Mouse (Mus musculus) neural tube, embryonic 15.5 days (tissue): ENCODE measurements around the gene Pgf. TPM values are rescaled to one million over a fixed set of nuclear protein-coding genes. Genes with fewer than 3 reads are reported as not detected.
"Not testable (repeated sequence)": the region's sequence is repeated elsewhere in the genome, so short reads cannot be mapped to it uniquely, and the experiment has no call there.

ENCODE experiments used
- ATAC-seq: fragments of 200-750 bp; cut with Nextera tagmentation; 2 replicates; pipeline ENCODE4 v1.8.0; 2017; ENCODE audit warnings: mild to moderate bottlenecking, moderate TSS enrichment, moderate library complexity; ENCODE audit not compliant: low FRiP score
- H3K27ac ChIP-seq: fragments of 300-500 bp; sonication (generic); replicated peaks from 2 replicates; pipeline ENCODE4 v1.5.1; 2015; ENCODE audit warnings: mild to moderate bottlenecking, inconsistent platforms
- H3K27me3 ChIP-seq: fragments of 300-500 bp; sonication (generic); replicated peaks from 2 replicates; pipeline ENCODE4 v1.6.1; 2015; ENCODE audit warnings: inconsistent platforms
- H3K36me3 ChIP-seq: fragments of 300-500 bp; sonication (generic); 2 replicates; pipeline ENCODE4 v1.6.1; 2015; ENCODE audit warnings: inconsistent platforms
- H3K4me1 ChIP-seq: fragments of 300-500 bp; sonication (generic); 2 replicates; pipeline ENCODE4 v1.6.1; 2015; ENCODE audit warnings: inconsistent platforms
- H3K4me2 ChIP-seq: fragments of 300-500 bp; sonication (generic); 2 replicates; pipeline ENCODE4 v1.6.1; 2015; ENCODE audit warnings: inconsistent platforms, mild to moderate bottlenecking, moderate library complexity
- H3K4me3 ChIP-seq: fragments of 300-500 bp; sonication (generic); replicated peaks from 2 replicates; pipeline ENCODE4 v1.5.1; 2015; ENCODE audit warnings: mild to moderate bottlenecking, inconsistent platforms
- H3K9ac ChIP-seq: fragments of 300-500 bp; sonication (generic); replicated peaks from 2 replicates; pipeline ENCODE4 v1.6.1; 2015; ENCODE audit warnings: mild to moderate bottlenecking, inconsistent platforms
- H3K9me3 ChIP-seq: fragments of 300-500 bp; sonication (generic); replicated peaks from 2 replicates; pipeline ENCODE4 v1.6.1; 2016; ENCODE audit warnings: inconsistent platforms
- WGBS: fragments of 180-500 bp; shearing (Covaris S2); methylation state at CpG from one replicate; pipeline ENCODE4 v1.1.7; 2015; ENCODE audit warnings: mixed read lengths; 5-methylcytosine and 5-hydroxymethylcytosine counted together
- polyA plus RNA-seq: library from polyadenylated mRNA; unstranded; fragments of >200 nt; fragmentation: Nextera tagmentation; extraction: Ambion mirVana; gene quantifications from 2 replicates; pipeline ENCODE4 v1.2.1, GENCODE M21; 2015

The Pgf gene
- polyA plus RNA-seq, 1 experiment from 2014 or later, result 11.1 TPM

GRCm38 (mm10) chr12:85151002-85151774 lies 26.4 kb downstream of the Pgf start, which contains the start of gene Rps6kl1:
TSS of gene Rps6kl1 (minus strand) at chr12:85151264.
- Histone ChIP-seq H3K27ac (peak within 1 kb of the TSS; percentile 74), H3K4me3 (peak within 1 kb of the TSS; percentile 58), H3K4me2 (peak within 1 kb of the TSS; percentile 66), H3K4me1 (peaks cover 29% of the 10 kb centered on the region), H3K9me3 (no peaks in the 10 kb centered on the region), H3K9ac (peak within 1 kb of the TSS; percentile 75), H3K27me3 (no peaks in the 10 kb centered on the region), H3K36me3 (peaks cover 10% of the 10 kb centered on the region)
- ATAC-seq, result peak; percentile 97
- 15% methylated on average over 28 of the region's 28 CpGs for WGBS

DNA sequence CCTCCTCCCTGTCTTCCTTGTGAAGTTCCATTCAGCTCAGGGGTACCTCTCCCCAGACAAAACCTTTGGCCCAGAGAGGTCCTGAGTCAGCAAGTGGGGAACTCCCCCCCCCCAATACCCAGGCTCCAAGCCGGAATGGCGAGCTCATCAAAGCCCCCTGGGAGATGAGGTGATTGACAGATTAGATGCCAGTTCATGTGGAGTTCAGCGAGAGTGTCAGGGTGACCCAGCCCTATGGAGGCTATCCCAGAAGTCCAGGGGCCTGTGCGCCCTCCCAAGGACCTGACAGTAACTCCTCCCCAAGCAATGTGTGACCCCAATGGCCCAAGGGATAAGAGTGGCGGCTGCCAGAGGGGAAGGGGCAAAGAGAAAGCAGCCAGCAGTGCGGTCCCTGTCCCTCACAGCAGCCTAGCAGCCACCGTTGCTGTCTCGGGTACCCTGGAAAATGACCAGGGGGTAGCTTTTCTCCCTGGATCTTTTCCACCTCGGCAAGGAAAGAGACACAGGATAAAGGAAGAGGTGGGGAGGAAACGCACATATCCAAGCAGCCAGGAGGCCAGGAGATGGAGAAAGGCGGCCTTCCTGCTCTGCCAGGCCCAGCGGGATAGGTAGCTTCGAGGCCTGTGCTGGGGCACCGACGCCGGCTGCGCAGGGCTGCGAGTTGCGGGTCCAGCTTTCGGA lies 27.1 kb downstream of the Pgf start:
- Histone ChIP-seq H3K4me3 (peak overlapping the region; percentile 58), H3K4me2 (peak overlapping the region; percentile 66), H3K27me3 (no peaks in the 10 kb centered on the region), H3K9me3 (no peaks in the 10 kb centered on the region), H3K36me3 (peaks cover 10% of the 10 kb centered on the region), H3K4me1 (peaks cover 32% of the 10 kb centered on the region), H3K27ac (peak overlapping the region; percentile 74), H3K9ac (peak overlapping the region; percentile 75)
- ATAC-seq, result peak; percentile 25
- WGBS, result 10% methylated on average over 20 of the region's 20 CpGs

DNA sequence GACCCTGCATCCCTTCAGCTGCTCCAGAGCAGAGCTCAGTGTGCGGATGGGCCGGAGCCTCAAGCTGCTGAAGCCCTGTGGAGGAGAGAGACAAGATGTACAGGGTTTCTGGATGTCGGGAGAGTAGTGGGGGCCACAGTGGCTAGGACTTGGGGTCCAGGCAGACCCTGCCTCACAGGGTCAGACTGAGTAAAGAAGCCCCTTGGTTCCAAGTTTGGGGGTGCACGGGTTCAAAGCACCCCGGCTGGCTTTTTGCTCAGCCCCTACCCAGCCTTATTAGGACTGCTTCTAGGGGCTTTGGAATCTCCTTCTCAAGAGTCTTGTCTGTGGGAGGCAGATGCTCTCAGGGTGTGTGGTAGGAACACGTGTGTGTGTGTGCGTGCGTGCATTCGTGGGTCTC lies 30.7 kb downstream of the Pgf start:
- Histone ChIP-seq H3K4me2 (no peak overlapping the region), H3K36me3 (peaks cover 21% of the 10 kb centered on the region), H3K27ac (no peak overlapping the region), H3K27me3 (no peaks in the 10 kb centered on the region), H3K4me1 (peaks cover 32% of the 10 kb centered on the region), H3K4me3 (no peak overlapping the region), H3K9ac (no peak overlapping the region), H3K9me3 (no peaks in the 10 kb centered on the region)
- WGBS, result 77% methylated on average over 9 of the region's 9 CpGs
- ATAC-seq, result no peak

- no peak overlapping the region for H3K4me3 ChIP-seq
- WGBS, result 38% methylated on average over 10 of the region's 11 CpGs
- no peaks in the 10 kb centered on the region for H3K27me3 ChIP-seq
- no peaks in the 10 kb centered on the region for H3K9me3 ChIP-seq
- H3K27ac ChIP-seq, result no peak overlapping the region
- H3K4me2 ChIP-seq, result no peak overlapping the region
- peaks cover 28% of the 10 kb centered on the region for H3K4me1 ChIP-seq
- no peak overlapping the region for H3K9ac ChIP-seq
- no peak for ATAC-seq
- H3K36me3 ChIP-seq, result peaks cover 23% of the 10 kb centered on the region
These were observed 31.2 kb downstream of the Pgf start for GRCm38 (mm10) chr12:85146355-85146754.

DNA sequence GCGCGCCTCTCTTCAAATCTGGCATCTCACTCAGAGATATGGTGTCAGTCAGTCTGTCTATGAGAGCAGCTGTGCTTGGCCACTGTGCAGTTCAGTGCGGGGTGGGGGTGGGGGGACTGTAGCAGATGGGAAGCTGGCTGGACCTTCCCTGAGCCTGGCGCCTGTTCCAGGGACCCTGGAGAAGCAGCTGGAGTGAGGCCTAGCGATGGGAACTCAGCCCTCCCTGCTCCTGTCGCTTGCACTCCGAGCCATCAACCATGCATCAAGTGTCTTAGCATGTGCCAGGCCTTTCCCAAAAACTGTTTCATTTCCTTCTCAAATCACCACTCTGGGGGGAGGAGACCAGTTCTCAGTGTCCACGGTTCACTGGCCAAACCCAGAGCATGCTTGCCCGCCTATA lies 32.0 kb downstream of the Pgf start:
- Histone ChIP-seq H3K4me1 (peaks cover 22% of the 10 kb centered on the region), H3K4me2 (no peak overlapping the region), H3K27me3 (no peaks in the 10 kb centered on the region), H3K9ac (no peak overlapping the region), H3K27ac (no peak overlapping the region), H3K9me3 (no peaks in the 10 kb centered on the region), H3K4me3 (no peak overlapping the region), H3K36me3 (peaks cover 23% of the 10 kb centered on the region)
- 66% methylated on average over 9 of the region's 9 CpGs for WGBS
- ATAC-seq, result 0 out of 2 replicates have a peak, but pooled peaks have one; percentile 18

DNA sequence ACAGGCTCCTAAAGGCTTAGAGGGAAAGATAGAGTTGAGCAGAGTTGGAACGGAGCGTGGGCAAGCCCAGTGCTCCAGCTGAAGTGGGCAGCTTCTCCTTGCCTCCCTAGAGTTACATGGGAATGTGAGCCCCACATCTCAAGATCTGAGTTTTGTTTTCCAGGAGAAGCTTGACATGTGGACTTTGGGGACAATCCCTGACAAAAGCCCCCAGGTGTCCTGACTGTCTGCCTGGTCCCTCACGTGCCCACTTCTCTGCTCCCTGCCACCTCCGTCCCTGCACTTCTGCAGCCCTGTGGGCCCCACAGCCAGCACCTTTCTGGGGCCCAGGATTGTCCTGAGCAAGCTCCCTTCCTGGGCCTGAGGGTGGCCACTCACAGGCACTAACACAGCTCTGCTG lies 32.8 kb downstream of the Pgf start:
- Histone ChIP-seq H3K9ac (no peak overlapping the region), H3K4me1 (peaks cover 14% of the 10 kb centered on the region), H3K4me2 (no peak overlapping the region), H3K9me3 (no peaks in the 10 kb centered on the region), H3K4me3 (no peak overlapping the region), H3K36me3 (peaks cover 26% of the 10 kb centered on the region), H3K27ac (no peak overlapping the region), H3K27me3 (no peaks in the 10 kb centered on the region)
- no peak for ATAC-seq
- WGBS, result 90% methylated on average over 4 of the region's 4 CpGs

DNA sequence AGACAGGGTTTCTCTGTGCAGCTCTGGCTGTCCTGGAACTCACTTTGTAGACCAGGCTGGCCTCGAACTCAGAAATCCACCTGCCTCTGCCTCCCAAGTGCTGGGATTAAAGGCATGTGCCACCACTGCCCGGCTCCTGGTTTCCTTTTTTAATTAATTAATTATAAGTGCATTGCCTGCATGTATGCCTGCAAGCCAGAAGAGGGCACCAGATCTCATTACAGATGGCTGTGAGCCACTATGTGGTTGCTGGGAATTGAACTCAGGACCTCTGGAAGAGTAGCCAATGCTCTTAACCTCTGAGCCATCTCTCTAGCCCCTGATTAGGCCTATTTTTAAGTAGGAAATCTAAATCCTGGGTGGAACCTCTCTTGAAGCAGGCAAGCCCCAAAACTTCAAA lies 33.3 kb downstream of the Pgf start:
- not testable (repeated sequence) for H3K4me2 ChIP-seq, H3K4me3 ChIP-seq, H3K27ac ChIP-seq, ATAC-seq, H3K9ac ChIP-seq, H3K27me3 ChIP-seq, H3K4me1 ChIP-seq, H3K9me3 ChIP-seq
- H3K36me3 ChIP-seq, result peaks cover 29% of the 10 kb centered on the region
- 64% methylated on average over 2 of the region's 2 CpGs for WGBS

GRCm38 (mm10) chr12:85142803-85143202 lies 34.8 kb downstream of the Pgf start:
- 0 out of 2 replicates have a peak, but pooled peaks have one; percentile 60 for ATAC-seq
- WGBS, result 24% methylated on average over 4 of the region's 4 CpGs

DNA sequence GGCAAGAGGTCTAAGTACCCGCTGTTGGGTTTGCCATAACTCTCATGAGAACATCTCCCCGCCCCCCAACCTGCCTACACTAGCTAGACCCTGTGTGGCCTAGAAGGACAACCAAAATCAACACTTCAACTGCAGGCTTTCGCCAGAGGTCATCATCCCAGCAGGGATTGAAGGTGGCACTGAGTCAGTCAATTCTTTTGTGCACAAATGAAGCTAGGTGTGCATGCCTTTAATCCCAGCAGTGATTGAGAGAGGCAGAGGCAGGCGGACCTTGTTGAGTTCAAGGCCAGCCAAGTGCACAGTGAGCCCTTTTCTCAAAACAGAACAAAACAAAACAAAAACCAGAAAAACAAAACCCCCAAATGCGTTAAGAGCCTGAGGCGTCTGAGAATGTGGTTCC lies 36.5 kb downstream of the Pgf start:
- Histone ChIP-seq H3K4me2 (no peak overlapping the region), H3K4me1 (peaks cover 1% of the 10 kb centered on the region; the same call in 1 of the 2 replicates), H3K9ac (no peak overlapping the region), H3K4me3 (no peak overlapping the region), H3K27ac (no peak overlapping the region), H3K36me3 (peaks cover 42% of the 10 kb centered on the region), H3K27me3 (no peaks in the 10 kb centered on the region), H3K9me3 (no peaks in the 10 kb centered on the region)
- no peak for ATAC-seq
- WGBS, result 83% methylated on average over 6 of the region's 6 CpGs

More at GRCm38 (mm10) chr12:85142803-85143202, 34.8 kb downstream of the Pgf start:
- H3K9ac ChIP-seq, result no peak overlapping the region
- no peak overlapping the region for H3K4me2 ChIP-seq
- H3K27me3 ChIP-seq, result no peaks in the 10 kb centered on the region
- 0 out of 2 replicates have a peak, but pooled peaks cover 5% of the 10 kb centered on the region for H3K4me1 ChIP-seq
- H3K36me3 ChIP-seq, result peaks cover 37% of the 10 kb centered on the region
- H3K4me3 ChIP-seq, result no peak overlapping the region
- H3K27ac ChIP-seq, result no peak overlapping the region
- H3K9me3 ChIP-seq, result no peaks in the 10 kb centered on the region

DNA sequence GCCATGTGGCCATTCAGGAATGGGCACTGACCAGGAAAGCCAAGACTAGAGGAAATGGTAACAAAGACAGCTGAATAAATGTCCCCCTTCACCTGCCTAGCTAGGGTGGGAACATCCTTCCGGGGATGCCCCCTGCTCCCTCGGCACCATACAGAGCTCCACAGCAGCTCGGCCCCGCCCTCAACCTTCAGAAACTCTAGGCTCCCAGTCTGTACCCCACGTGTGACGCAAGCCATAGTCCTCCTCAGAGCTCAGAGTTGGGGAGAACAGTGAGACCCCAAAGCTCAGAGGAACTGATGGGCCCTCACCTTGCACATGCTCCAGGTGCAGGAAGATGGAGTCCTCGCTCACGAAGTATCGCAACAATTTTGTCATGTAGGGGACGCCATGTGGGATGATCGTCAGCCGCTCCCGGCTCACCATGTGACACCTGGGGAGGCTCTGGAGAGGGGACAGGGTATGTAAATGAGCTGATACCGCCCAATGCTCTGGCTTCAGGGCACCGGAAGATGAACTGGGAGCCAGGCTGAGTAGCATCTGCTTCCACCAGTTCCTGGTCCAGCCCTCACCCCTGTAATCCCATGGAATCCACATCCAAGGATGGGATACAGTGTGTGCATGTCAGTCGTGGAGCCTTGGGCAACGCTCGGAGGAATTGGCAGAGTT lies 37.4 kb downstream of the Pgf start:
- Histone ChIP-seq H3K4me3 (no peak overlapping the region), H3K27me3 (no peaks in the 10 kb centered on the region), H3K9me3 (no peaks in the 10 kb centered on the region), H3K36me3 (peaks cover 50% of the 10 kb centered on the region), H3K4me1 (no peaks in the 10 kb centered on the region; the same call in 1 of the 2 replicates), H3K4me2 (no peak overlapping the region), H3K27ac (no peak overlapping the region), H3K9ac (no peak overlapping the region)
- ATAC-seq, result no peak
- WGBS, result 48% methylated on average over 18 of the region's 18 CpGs

- H3K27ac ChIP-seq, result no peak overlapping the region
- H3K4me1 ChIP-seq, result no peaks in the 10 kb centered on the region; the same call in 1 of the 2 replicates
- H3K4me3 ChIP-seq, result no peak overlapping the region
- H3K9me3 ChIP-seq, result no peaks in the 10 kb centered on the region
- no peak for ATAC-seq
- H3K9ac ChIP-seq, result no peak overlapping the region
- peaks cover 68% of the 10 kb centered on the region for H3K36me3 ChIP-seq
- 86% methylated on average over 4 of the region's 4 CpGs for WGBS
- no peak overlapping the region for H3K4me2 ChIP-seq
- H3K27me3 ChIP-seq, result no peaks in the 10 kb centered on the region
These were observed 41.0 kb downstream of the Pgf start for GRCm38 (mm10) chr12:85136627-85137026.
